Mouse (Mus musculus): ENCODE results near the gene Smg1.

- TF ChIP-seq POLR2A (IDR thresholded peaks at IDR 0.05; ENCODE audit: borderline replicate concordance, low read depth, low read length) (no peak), CTCF (IDR thresholded peaks at IDR 0.05; ENCODE audit: low read depth, low read length) (no peak)
Measured at GRCm38 (mm10) chr7:118143123-118143522, 100.3 kb downstream of the Smg1 start.

All from bone marrow macrophage, adult 2 months (primary cell).